16 mouse cellular contexts compared by ENCODE assay signal in the genomic region with DNA sequence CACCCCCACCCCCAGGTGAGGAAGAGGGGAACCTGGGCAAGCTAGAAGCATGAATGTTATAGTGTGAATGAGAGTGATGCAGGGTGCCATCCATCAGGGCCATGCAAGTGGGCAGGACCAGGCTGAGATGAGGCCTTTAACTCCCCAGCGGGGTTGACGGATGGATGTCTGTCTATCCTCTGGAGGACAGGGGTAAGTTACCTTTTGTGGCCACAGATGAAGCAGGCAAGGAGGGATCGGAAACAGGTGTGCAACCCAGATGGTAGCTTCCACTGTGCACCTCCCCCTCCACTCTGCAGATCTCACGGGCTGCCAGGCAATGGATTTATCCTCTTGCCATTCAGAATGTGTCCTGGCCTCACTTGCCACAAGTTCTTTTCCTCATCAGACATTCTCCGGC.
DNase-seq lines count a peak whose midpoint lies in the region; ATAC-seq and TF ChIP-seq lines count a peak whose summit lies in the region.
"Had no signal": no experiment of that assay in that cellular context is flagged by ENCODE, and none has a peak within 500 bp of the region (broad histone marks: within the 10 kb centered on the region; RNA-seq: fewer than 3 reads in every experiment).

No protein-coding gene starts in this region.

- DNase-seq in cerebellum, adult 11-12 months, result peak; percentile 56
- DNase-seq in cerebellum, adult 8-10 months, result no peak
- peak; percentile 63 for DNase-seq in cerebellum, adult 9-11 months
- no peak for DNase-seq in adrenal gland, postnatal 14 days
- DNase-seq in frontal cortex, postnatal 25 days (ENCODE audit: low spot score in 2 of 2), result no peak
- DNase-seq: gastrocnemius, postnatal 14 days; kidney, adult 9 months; liver; lung, embryonic 14.5 days had no signal

- H3K9ac ChIP-seq in intestine, embryonic 16.5 days (ENCODE audit: low read depth, low read length), result no peak overlapping the region
- H3K9ac ChIP-seq in intestine, postnatal 0 days (ENCODE audit: low read depth, low read length), result no peak overlapping the region
- H3K9ac ChIP-seq in neural tube, embryonic 13.5 days, result no peak overlapping the region
- H3K9ac ChIP-seq: heart, embryonic 13.5 days; hindbrain, embryonic 14.5 days; lung, embryonic 14.5 days had no signal

- WGBS in intestine, embryonic 16.5 days, result 83% methylated on average over 5 of the region's 5 CpGs
- 82% methylated on average over 5 of the region's 5 CpGs for WGBS in intestine, postnatal 0 days
- WGBS in neural tube, embryonic 13.5 days, result 68% methylated on average over 5 of the region's 5 CpGs

- no peaks in the 10 kb centered on the region for H3K27me3 ChIP-seq in intestine, embryonic 16.5 days (replicated peaks; ENCODE audit: control insufficient read depth, insufficient read depth, low read length)
- no peaks in the 10 kb centered on the region for H3K27me3 ChIP-seq in intestine, postnatal 0 days (replicated peaks; ENCODE audit: control insufficient read depth, insufficient read depth, low read length)
- no peaks in the 10 kb centered on the region for H3K27me3 ChIP-seq in neural tube, embryonic 13.5 days
- H3K27me3 ChIP-seq: heart, embryonic 13.5 days had no signal

- no peaks in the 10 kb centered on the region for H3K36me3 ChIP-seq in intestine, embryonic 16.5 days (ENCODE audit: control insufficient read depth, insufficient read depth, low read length)
- no peaks in the 10 kb centered on the region for H3K36me3 ChIP-seq in intestine, postnatal 0 days (ENCODE audit: control insufficient read depth, insufficient read depth)
- H3K36me3 ChIP-seq in neural tube, embryonic 13.5 days, result no peaks in the 10 kb centered on the region
- H3K36me3 ChIP-seq: heart, embryonic 13.5 days had no signal

- no peak for TF ChIP-seq CTCF in intestine, postnatal 0 days (IDR thresholded peaks at IDR 0.05; ENCODE audit: low read depth)

- no peak overlapping the region for H3K4me3 ChIP-seq in intestine, embryonic 16.5 days (ENCODE audit: low read length)
- no peak overlapping the region for H3K4me3 ChIP-seq in intestine, postnatal 0 days (ENCODE audit: low read depth, low read length)
- H3K4me3 ChIP-seq in neural tube, embryonic 13.5 days, result no peak overlapping the region
- H3K4me3 ChIP-seq: erythroblast, embryonic 14.5 days; heart, embryonic 13.5 days had no signal

- H3K4me1 ChIP-seq in intestine, embryonic 16.5 days (ENCODE audit: control insufficient read depth, insufficient read depth, low read length), result peaks cover 3% of the 10 kb centered on the region; the same call in 1 of the 2 replicates
- no peaks in the 10 kb centered on the region for H3K4me1 ChIP-seq in intestine, postnatal 0 days (replicated peaks; ENCODE audit: control insufficient read depth, insufficient read depth, low read length)
- H3K4me1 ChIP-seq in neural tube, embryonic 13.5 days (replicated peaks), result peaks cover 30% of the 10 kb centered on the region
- H3K4me1 ChIP-seq: heart, embryonic 13.5 days had no signal

- ATAC-seq in intestine, embryonic 16.5 days, result peak; percentile 31; the same call in 1 of the 2 replicates
- no peak for ATAC-seq in intestine, postnatal 0 days
- no peak for ATAC-seq in neural tube, embryonic 13.5 days (ENCODE audit: low read depth)
- ATAC-seq: forebrain, embryonic 16.5 days had no signal

- no peak overlapping the region for H3K27ac ChIP-seq in intestine, embryonic 16.5 days (ENCODE audit: low read length)
- no peak overlapping the region for H3K27ac ChIP-seq in intestine, postnatal 0 days (ENCODE audit: low read depth, low read length)
- H3K27ac ChIP-seq in neural tube, embryonic 13.5 days (replicated peaks), result 0 out of 2 replicates have a peak overlapping the region, but pooled peaks have one; percentile 25
- H3K27ac ChIP-seq: heart, embryonic 13.5 days; hindbrain, embryonic 14.5 days had no signal

- no peak overlapping the region for H3K4me2 ChIP-seq in intestine, embryonic 16.5 days (ENCODE audit: low read depth, low read length)
- H3K4me2 ChIP-seq in intestine, postnatal 0 days (replicated peaks; ENCODE audit: low read depth), result no peak overlapping the region
- no peak overlapping the region for H3K4me2 ChIP-seq in neural tube, embryonic 13.5 days
- H3K4me2 ChIP-seq: heart, embryonic 13.5 days; hindbrain, embryonic 14.5 days; lung, embryonic 14.5 days had no signal

- H3K9me3 ChIP-seq in intestine, embryonic 16.5 days (ENCODE audit: control insufficient read depth, low read length), result no peaks in the 10 kb centered on the region
- no peaks in the 10 kb centered on the region for H3K9me3 ChIP-seq in intestine, postnatal 0 days (ENCODE audit: control insufficient read depth)
- no peaks in the 10 kb centered on the region for H3K9me3 ChIP-seq in neural tube, embryonic 13.5 days
- H3K9me3 ChIP-seq: heart, embryonic 13.5 days had no signal

Comparison
In these comparisons a context has a peak if more than half of its experiments do, and no peak if none do; other contexts are left out.
1. DNase-seq: peak in cerebellum, adult 11-12 months (single experiment) and cerebellum, adult 9-11 months (single experiment); none in cerebellum, adult 8-10 months (single experiment), adrenal gland, postnatal 14 days (single experiment) and frontal cortex, postnatal 25 days (0 of 2).